Mouse (Mus musculus): ENCODE measurements around the gene C1s1. TPM values are rescaled to one million over a fixed set of nuclear protein-coding genes. Genes with fewer than 3 reads are reported as not detected.
A peak's percentile ranks its signal among the peaks of the same experiment; 100 is the strongest.
"Not testable (repeated sequence)": the region's sequence is repeated elsewhere in the genome, so short reads cannot be mapped to it uniquely, and the experiment has no call there.

C1s1 gene
- 0.74 and 1.0 TPM in 2 replicates for polyA plus RNA-seq (2015; fragmentation: Nextera tagmentation; extraction: Ambion mirVana)

GRCm38 (mm10) chr6:124542284-124542683 lies at the start of gene C1s1:
Gene C1s1 (minus strand): TSS chr6:124542359.
- not testable (repeated sequence) for H3K4me3 ChIP-seq

DNA sequence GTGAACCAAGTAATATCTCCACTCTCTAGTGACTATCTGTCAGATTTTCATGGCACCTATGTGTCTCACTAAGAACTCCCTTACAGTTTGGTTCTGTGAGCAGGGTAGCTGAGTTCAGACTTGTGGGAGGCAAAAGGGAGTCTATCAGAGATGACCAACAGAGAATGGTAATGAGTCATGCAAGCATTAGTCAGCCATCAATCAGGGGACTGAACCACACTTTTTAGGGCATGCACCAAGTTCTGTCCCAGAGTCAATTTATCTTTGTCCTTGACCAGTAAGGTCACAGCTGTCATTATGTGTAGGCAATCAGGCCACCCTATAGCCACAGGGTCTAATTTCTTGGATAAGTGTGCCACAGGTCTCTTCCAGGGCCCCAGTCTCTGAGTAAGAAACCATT lies 46.6 kb upstream of the C1s1 start:
- Histone ChIP-seq H3K27me3 (replicated peaks) (no peaks in the 10 kb centered on the region), H3K9ac (no peak overlapping the region), H3K9me3 (no peaks in the 10 kb centered on the region), H3K4me3 (no peak overlapping the region), H3K27ac (replicated peaks) (no peak overlapping the region), H3K4me2 (no peak overlapping the region), H3K36me3 (no peaks in the 10 kb centered on the region), H3K4me1 (no peaks in the 10 kb centered on the region)
- no peak for ATAC-seq (ENCODE audit: extremely low read depth, insufficient number of reproducible peaks, low FRiP score, low TSS enrichment)

More at GRCm38 (mm10) chr6:124542284-124542683, at the start of gene C1s1:
- ATAC-seq (ENCODE audit: extremely low read depth, insufficient number of reproducible peaks, low FRiP score, low TSS enrichment); H3K4me2 ChIP-seq; H3K4me1 ChIP-seq; H3K9me3 ChIP-seq; H3K27ac ChIP-seq (replicated peaks); H3K27me3 ChIP-seq (replicated peaks); H3K9ac ChIP-seq; H3K36me3 ChIP-seq: not testable (repeated sequence)
- 0% methylated on average over 1 of the region's 1 CpGs for WGBS

- 69% methylated on average over 4 of the region's 4 CpGs for WGBS
- no peak for ATAC-seq (ENCODE audit: extremely low read depth, insufficient number of reproducible peaks, low FRiP score, low TSS enrichment)
- no peak overlapping the region for H3K9ac ChIP-seq
These were observed 44.1 kb upstream of the C1s1 start for GRCm38 (mm10) chr6:124586266-124586665.

DNA sequence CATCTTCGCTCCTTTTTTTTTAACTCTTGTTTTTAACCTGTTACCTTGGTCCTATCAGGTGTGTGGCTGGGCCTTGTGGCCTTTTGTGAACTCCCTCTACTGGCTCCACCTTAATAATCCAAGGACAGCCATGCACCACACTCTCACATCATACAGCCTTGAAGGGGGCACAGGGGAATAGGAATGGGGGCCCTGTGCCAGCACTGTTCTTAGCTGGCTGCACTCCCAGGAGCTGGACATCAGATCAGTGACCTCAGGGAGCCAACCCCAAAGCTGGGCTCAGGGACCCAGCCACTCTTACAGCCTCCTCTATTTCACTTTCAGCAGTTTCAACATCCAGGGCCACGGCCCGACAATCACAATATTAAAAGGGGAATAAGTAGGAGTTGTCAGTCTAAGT lies 43.6 kb upstream of the C1s1 start:
- ATAC-seq (ENCODE audit: extremely low read depth, insufficient number of reproducible peaks, low FRiP score, low TSS enrichment): no peak
- H3K9me3 ChIP-seq: no peaks in the 10 kb centered on the region
- H3K27me3 ChIP-seq (replicated peaks): no peaks in the 10 kb centered on the region
- no peak overlapping the region for H3K4me3 ChIP-seq
- H3K4me2 ChIP-seq: no peak overlapping the region
- 83% methylated on average over 3 of the region's 3 CpGs for WGBS
- no peaks in the 10 kb centered on the region for H3K4me1 ChIP-seq
- H3K9ac ChIP-seq: no peak overlapping the region
- no peaks in the 10 kb centered on the region for H3K36me3 ChIP-seq
- no peak overlapping the region for H3K27ac ChIP-seq (replicated peaks)

More at GRCm38 (mm10) chr6:124586266-124586665, 44.1 kb upstream of the C1s1 start:
- Histone ChIP-seq H3K4me3 (no peak overlapping the region), H3K27me3 (replicated peaks) (no peaks in the 10 kb centered on the region), H3K4me2 (no peak overlapping the region), H3K9me3 (no peaks in the 10 kb centered on the region), H3K27ac (replicated peaks) (no peak overlapping the region), H3K4me1 (no peaks in the 10 kb centered on the region), H3K36me3 (no peaks in the 10 kb centered on the region)

DNA sequence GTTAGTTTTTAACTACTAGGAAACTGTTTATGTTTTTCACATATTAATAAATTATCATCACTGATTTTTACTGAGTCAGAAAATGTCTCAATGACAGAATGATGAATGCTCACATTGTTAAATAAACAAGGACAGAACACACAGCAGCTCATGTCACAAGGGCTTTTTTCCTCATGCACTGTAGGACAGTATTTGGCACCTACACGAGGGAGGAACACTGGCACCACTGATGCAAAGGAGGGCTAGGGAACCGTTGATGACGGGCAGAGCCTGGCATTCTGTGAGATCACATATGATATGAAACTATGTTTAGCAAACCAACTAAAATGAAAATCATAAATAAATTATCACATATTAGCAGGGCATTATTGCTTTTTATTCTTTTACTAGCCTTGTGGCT lies 42.8 kb upstream of the C1s1 start:
- WGBS: 70% methylated on average over 3 of the region's 3 CpGs

DNA sequence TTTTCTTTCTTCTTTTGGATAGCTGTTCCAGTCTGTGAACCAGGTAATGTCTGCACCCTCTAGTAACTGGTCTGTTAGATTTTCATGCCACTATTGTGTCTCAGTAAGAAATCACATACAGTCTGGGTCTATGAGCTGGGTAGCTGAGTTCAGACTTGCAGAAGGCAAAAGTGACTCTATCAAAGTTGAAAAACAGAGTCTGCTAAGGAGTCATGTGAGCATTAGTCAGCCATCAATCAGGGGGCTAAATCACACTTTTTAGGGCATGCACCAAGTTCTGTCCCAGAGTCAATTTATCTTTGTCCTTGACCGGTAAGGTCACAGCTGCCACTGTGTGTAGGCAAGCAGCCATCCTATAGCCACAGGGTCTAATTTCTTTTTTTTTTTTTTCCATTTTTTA lies 40.1 kb upstream of the C1s1 start:
- 84% methylated on average over 1 of the region's 1 CpGs for WGBS
- Histone ChIP-seq H3K4me2 (no peak overlapping the region), H3K4me3 (no peak overlapping the region), H3K36me3 (no peaks in the 10 kb centered on the region), H3K27me3 (replicated peaks) (no peaks in the 10 kb centered on the region), H3K9me3 (no peaks in the 10 kb centered on the region), H3K4me1 (no peaks in the 10 kb centered on the region), H3K9ac (no peak overlapping the region), H3K27ac (replicated peaks) (no peak overlapping the region)
- no peak for ATAC-seq (ENCODE audit: extremely low read depth, insufficient number of reproducible peaks, low FRiP score, low TSS enrichment)

More for the DNA sequence above, 42.8 kb upstream of the C1s1 start:
- Histone ChIP-seq H3K27ac (replicated peaks) (no peak overlapping the region), H3K4me1 (no peaks in the 10 kb centered on the region), H3K27me3 (replicated peaks) (no peaks in the 10 kb centered on the region), H3K36me3 (no peaks in the 10 kb centered on the region), H3K4me2 (no peak overlapping the region), H3K9ac (no peak overlapping the region), H3K4me3 (no peak overlapping the region), H3K9me3 (no peaks in the 10 kb centered on the region)
- ATAC-seq (ENCODE audit: extremely low read depth, insufficient number of reproducible peaks, low FRiP score, low TSS enrichment): no peak

DNA sequence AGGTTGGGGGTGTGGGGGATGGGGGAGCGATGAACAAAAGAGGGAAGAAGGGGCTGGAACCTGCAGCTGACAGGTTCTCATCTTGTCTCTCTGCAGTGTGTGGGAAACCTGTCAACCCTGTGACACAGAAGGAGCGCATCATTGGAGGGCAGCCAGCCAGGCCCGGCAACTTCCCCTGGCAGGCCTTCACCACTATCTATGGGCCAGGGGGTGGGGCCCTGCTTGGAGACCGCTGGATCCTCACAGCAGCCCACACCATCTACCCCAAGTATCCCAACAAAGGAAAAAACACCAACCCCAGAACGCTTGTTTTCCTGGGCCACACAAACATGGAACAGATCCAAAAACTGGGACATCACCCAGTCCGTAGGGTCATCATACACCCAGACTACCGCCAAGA lies 38.0 kb upstream of the C1s1 start:
- not testable (repeated sequence) for H3K36me3 ChIP-seq; H3K9me3 ChIP-seq; ATAC-seq (ENCODE audit: extremely low read depth, insufficient number of reproducible peaks, low FRiP score, low TSS enrichment); H3K9ac ChIP-seq; H3K4me3 ChIP-seq; H3K27me3 ChIP-seq (replicated peaks); H3K4me2 ChIP-seq; H3K27ac ChIP-seq (replicated peaks); H3K4me1 ChIP-seq
- WGBS: 68% methylated on average over 6 of the region's 7 CpGs

- not testable (repeated sequence) for H3K36me3 ChIP-seq; H3K4me2 ChIP-seq; ATAC-seq (ENCODE audit: extremely low read depth, insufficient number of reproducible peaks, low FRiP score, low TSS enrichment); H3K4me1 ChIP-seq; H3K4me3 ChIP-seq; H3K27ac ChIP-seq (replicated peaks); H3K9me3 ChIP-seq; H3K27me3 ChIP-seq (replicated peaks); H3K9ac ChIP-seq
- WGBS: 72% methylated on average over 3 of the region's 3 CpGs
These were observed 33.1 kb upstream of the C1s1 start for GRCm38 (mm10) chr6:124575155-124575678.

- H3K9me3 ChIP-seq: no peaks in the 10 kb centered on the region
- peaks cover 5% of the 10 kb centered on the region; the same call in 1 of the 2 replicates for H3K4me1 ChIP-seq
- no peaks in the 10 kb centered on the region for H3K36me3 ChIP-seq
- no peak within 1 kb of the TSS for H3K9ac ChIP-seq
- ATAC-seq (ENCODE audit: extremely low read depth, insufficient number of reproducible peaks, low FRiP score, low TSS enrichment): no peak
- no peak within 1 kb of the TSS for H3K27ac ChIP-seq (replicated peaks)
- no peak within 1 kb of the TSS for H3K4me3 ChIP-seq
- 2% methylated on average over 8 of the region's 8 CpGs for WGBS
- H3K4me2 ChIP-seq: peak within 1 kb of the TSS; percentile 51
- no peaks in the 10 kb centered on the region for H3K27me3 ChIP-seq (replicated peaks)
These were observed 27.9 kb upstream of the C1s1 start, which contains the start of gene C1rb for GRCm38 (mm10) chr6:124570026-124570425. Gene C1rb (plus strand): TSS chr6:124570294.

DNA sequence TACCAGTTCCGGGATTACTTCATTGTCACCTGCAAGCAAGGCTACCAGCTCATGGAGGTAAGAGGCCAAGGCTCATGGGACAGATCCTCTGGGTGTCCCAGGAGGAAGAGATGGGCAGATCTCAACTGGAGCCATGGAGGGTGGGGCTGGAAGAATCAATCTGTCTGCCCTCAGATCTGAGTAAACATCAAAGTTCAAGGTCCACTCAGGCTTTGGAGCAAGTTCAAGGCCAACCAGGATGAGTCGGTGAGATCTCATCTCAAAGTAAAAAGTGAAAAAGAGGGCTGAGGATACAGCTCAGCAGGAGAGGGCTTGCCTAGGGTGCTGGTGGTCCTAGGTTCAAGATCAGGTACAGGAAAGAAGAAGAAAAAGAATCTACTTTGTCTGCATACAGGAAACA lies 19.5 kb upstream of the C1s1 start:
- not testable (repeated sequence) for H3K27me3 ChIP-seq (replicated peaks); H3K9ac ChIP-seq; H3K36me3 ChIP-seq; H3K27ac ChIP-seq (replicated peaks); ATAC-seq (ENCODE audit: extremely low read depth, insufficient number of reproducible peaks, low FRiP score, low TSS enrichment); H3K4me2 ChIP-seq; H3K4me3 ChIP-seq; H3K4me1 ChIP-seq; H3K9me3 ChIP-seq
- WGBS: 92% methylated on average over 2 of the region's 2 CpGs

DNA sequence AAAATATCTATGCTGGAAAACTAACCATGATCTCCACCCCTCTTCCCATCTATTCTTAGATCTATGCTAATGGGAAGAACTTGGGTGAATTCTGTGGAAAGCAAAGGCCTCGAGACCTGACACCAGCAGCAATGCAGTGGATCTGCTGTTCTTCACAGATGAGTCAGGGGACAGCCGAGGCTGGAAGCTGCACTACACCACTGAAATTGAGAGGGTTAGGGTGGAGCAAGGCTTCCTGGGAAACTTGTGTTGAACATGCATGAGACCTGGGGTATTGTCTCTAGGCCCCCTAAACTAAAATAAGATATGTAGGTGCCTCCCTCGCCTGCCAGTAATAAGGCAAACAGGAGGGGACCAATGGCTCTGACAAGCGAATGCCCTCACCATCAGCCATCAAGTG lies 19.0 kb upstream of the C1s1 start:
- not testable (repeated sequence) for H3K4me1 ChIP-seq; ATAC-seq (ENCODE audit: extremely low read depth, insufficient number of reproducible peaks, low FRiP score, low TSS enrichment); H3K36me3 ChIP-seq

GRCm38 (mm10) chr6:124555956-124556355 lies 13.8 kb upstream of the C1s1 start:
- H3K9me3 ChIP-seq: peaks cover 13% of the 10 kb centered on the region; the same call in 1 of the 2 replicates
- 60% methylated on average over 2 of the region's 2 CpGs for WGBS
- H3K36me3 ChIP-seq; H3K27me3 ChIP-seq (replicated peaks); ATAC-seq (ENCODE audit: extremely low read depth, insufficient number of reproducible peaks, low FRiP score, low TSS enrichment); H3K4me1 ChIP-seq; H3K9ac ChIP-seq; H3K4me3 ChIP-seq; H3K4me2 ChIP-seq; H3K27ac ChIP-seq (replicated peaks): not testable (repeated sequence)

More for the DNA sequence above, 19.0 kb upstream of the C1s1 start:
- not testable (repeated sequence) for H3K4me3 ChIP-seq; H3K27ac ChIP-seq (replicated peaks); H3K9ac ChIP-seq; H3K4me2 ChIP-seq; H3K27me3 ChIP-seq (replicated peaks); H3K9me3 ChIP-seq
- WGBS: 69% methylated on average over 4 of the region's 4 CpGs
